Mouse (Mus musculus) heart, embryonic 15.5 days (tissue): ENCODE results near the gene BC052040. TPM values are rescaled to one million over a fixed set of nuclear protein-coding genes. Genes with fewer than 3 reads are reported as not detected.

Source experiments
- ATAC-seq: fragments of 200-750 bp; cut with Nextera tagmentation; replicated peaks from 2 replicates; pipeline ENCODE4 v1.8.0; 2017; ENCODE audit warnings: low read depth, moderate TSS enrichment; ENCODE audit not compliant: insufficient number of reproducible peaks, insufficient read depth, low FRiP score
- H3K27ac ChIP-seq: fragments of 300-500 bp; sonication (generic); 2 replicates; pipeline ENCODE4 v1.5.1; 2015; ENCODE audit warnings: mild to moderate bottlenecking, inconsistent platforms
- H3K27me3 ChIP-seq: fragments of 300-500 bp; sonication (generic); 2 replicates; pipeline ENCODE4 v1.6.1; 2015; ENCODE audit warnings: inconsistent platforms
- H3K36me3 ChIP-seq: fragments of 300-500 bp; sonication (generic); 2 replicates; pipeline ENCODE4 v1.6.1; 2015; ENCODE audit warnings: mild to moderate bottlenecking, inconsistent platforms
- H3K4me1 ChIP-seq: fragments of 300-500 bp; sonication (generic); replicated peaks from 2 replicates; pipeline ENCODE4 v1.6.1; 2015; ENCODE audit warnings: inconsistent platforms
- H3K4me2 ChIP-seq: fragments of 300-500 bp; sonication (generic); 2 replicates; pipeline ENCODE4 v1.6.1; 2015; ENCODE audit warnings: inconsistent platforms, mild to moderate bottlenecking, moderate library complexity
- H3K4me3 ChIP-seq: fragments of 300-500 bp; sonication (generic); 2 replicates; pipeline ENCODE4 v1.5.1; 2015; ENCODE audit warnings: mild to moderate bottlenecking, inconsistent platforms
- H3K9ac ChIP-seq: fragments of 300-500 bp; sonication (generic); 2 replicates; pipeline ENCODE4 v1.6.1; 2015; ENCODE audit warnings: mild to moderate bottlenecking, inconsistent platforms
- H3K9me3 ChIP-seq: fragments of 300-500 bp; sonication (generic); replicated peaks from 2 replicates; pipeline ENCODE4 v1.6.1; 2016; ENCODE audit warnings: inconsistent platforms
- WGBS: fragments of 180-500 bp; shearing (Covaris S2); methylation state at CpG from one replicate; pipeline ENCODE4 v1.1.7; 2015; ENCODE audit warnings: mixed read lengths; 5-methylcytosine and 5-hydroxymethylcytosine counted together
- polyA plus RNA-seq: library from polyadenylated mRNA; unstranded; fragments of >200 nt; fragmentation: Nextera tagmentation; extraction: Ambion mirVana; gene quantifications from 2 replicates; pipeline ENCODE4 v1.2.1, GENCODE M21; 2015

Gene BC052040
- polyA plus RNA-seq, 1 experiment from 2014 or later = 9.8 TPM

- H3K4me3 ChIP-seq = no peak overlapping the region
- no peak for ATAC-seq
- no peak overlapping the region for H3K4me2 ChIP-seq
- no peaks in the 10 kb centered on the region for H3K36me3 ChIP-seq
- no peaks in the 10 kb centered on the region for H3K9me3 ChIP-seq
- H3K9ac ChIP-seq = no peak overlapping the region
- no peaks in the 10 kb centered on the region for H3K27me3 ChIP-seq
- H3K27ac ChIP-seq = no peak overlapping the region
- WGBS = 92% methylated on average over 1 of the region's 1 CpGs
- H3K4me1 ChIP-seq = peaks cover 20% of the 10 kb centered on the region
Measured at GRCm38 (mm10) chr2:115772709-115773108, 191.2 kb downstream of the BC052040 start.

DNA sequence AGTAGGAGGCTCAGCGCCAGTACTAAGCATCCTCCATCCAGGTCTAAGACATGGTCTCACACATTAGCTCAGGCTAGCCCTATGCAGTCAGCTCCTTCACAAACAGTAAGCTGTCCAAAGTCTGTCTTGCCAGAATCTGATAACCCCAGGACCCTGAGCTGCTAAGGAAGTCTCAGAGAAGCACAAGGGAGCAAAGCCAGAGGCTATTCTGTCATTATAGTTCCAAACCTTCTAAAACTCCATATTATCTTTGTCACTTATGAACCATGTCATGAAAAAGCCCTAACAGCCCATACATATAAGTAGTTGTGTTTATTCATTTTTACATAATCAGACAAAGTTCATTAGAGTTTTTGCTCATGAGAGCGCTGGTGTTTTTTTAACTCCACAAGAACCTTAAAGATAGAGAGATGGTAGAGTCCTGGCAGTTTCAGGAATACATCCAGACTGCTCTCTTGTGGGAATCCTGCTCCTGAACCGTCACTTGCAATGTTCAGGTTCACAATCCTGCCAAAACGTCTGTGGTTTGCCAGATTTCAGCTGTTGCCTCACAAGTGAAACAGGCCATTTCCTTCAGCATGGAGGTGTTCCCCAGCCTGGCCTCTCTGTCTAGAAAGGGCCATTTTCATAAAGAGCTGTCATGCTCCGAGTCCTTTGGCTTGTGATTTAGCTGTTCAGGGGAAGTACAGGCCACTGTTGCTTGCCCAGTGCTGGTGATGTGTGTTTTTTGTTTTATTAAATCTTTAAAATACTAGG lies 192.8 kb downstream of the BC052040 start:
- H3K9me3 ChIP-seq = no peaks in the 10 kb centered on the region
- ATAC-seq = no peak
- H3K4me1 ChIP-seq = peaks cover 20% of the 10 kb centered on the region
- WGBS = 66% methylated on average over 5 of the region's 5 CpGs
- no peak overlapping the region for H3K4me3 ChIP-seq
- H3K36me3 ChIP-seq = no peaks in the 10 kb centered on the region
- H3K4me2 ChIP-seq = no peak overlapping the region
- H3K27ac ChIP-seq = peak overlapping the region; percentile 44
- H3K27me3 ChIP-seq = no peaks in the 10 kb centered on the region
- H3K9ac ChIP-seq = no peak overlapping the region

GRCm38 (mm10) chr2:115775488-115776217 lies 194.1 kb downstream of the BC052040 start:
- Histone ChIP-seq H3K4me3 (no peak overlapping the region), H3K36me3 (no peaks in the 10 kb centered on the region), H3K4me2 (no peak overlapping the region), H3K27ac (peak overlapping the region; percentile 51), H3K9ac (no peak overlapping the region), H3K4me1 (peaks cover 24% of the 10 kb centered on the region), H3K9me3 (no peaks in the 10 kb centered on the region), H3K27me3 (no peaks in the 10 kb centered on the region)
- WGBS = 51% methylated on average over 8 of the region's 8 CpGs
- ATAC-seq = no peak

DNA sequence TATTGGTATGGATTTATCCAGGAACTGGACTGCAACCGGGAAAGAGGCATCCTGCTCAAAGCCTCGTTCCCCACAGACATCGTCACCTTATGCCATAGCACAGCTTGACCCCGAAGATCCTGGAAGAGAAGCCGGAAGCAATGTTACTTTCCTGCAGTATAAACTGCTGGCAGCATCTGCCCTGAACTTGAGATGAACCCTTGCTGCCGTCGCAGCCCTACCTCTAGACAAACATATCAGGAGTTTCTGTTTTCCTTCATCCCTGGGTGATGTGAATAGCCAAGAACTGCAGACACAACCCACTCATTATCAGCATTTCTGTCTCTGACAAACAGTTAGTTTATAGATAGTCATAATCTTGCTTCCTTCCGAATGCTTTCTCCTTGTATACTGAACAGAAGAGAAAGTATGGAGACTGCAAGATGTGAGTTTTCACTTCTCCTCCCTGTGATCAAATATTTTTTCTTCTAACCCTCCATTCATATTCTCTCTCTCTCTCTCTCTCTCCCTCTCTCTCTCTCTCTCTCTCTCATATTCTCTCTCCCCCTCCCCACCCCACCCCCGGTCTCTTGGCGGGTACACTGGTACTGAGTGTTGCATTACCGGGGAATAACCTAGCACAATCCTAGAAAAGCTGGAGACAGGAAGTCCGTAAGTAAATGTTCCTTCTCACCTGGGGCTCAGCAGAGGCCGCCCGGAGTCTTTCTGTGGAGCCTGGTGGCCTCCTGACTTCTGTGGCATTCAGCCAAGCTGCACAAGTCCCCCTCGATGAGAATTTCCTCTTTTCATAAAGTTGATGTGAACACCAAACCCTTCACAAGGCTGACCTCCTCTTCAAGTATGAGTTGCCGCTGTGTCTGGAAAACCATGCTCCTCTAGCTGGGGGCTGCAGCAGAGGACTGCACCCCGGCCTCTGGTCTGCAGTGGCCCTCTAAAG lies 195.7 kb downstream of the BC052040 start:
- peak overlapping the region; percentile 10; the same call in 1 of the 2 replicates for H3K4me2 ChIP-seq
- H3K4me1 ChIP-seq = peaks cover 24% of the 10 kb centered on the region
- peak; percentile 59 for ATAC-seq
- no peak overlapping the region for H3K9ac ChIP-seq
- no peaks in the 10 kb centered on the region for H3K9me3 ChIP-seq
- no peaks in the 10 kb centered on the region for H3K36me3 ChIP-seq
- H3K27me3 ChIP-seq = no peaks in the 10 kb centered on the region
- H3K4me3 ChIP-seq = no peak overlapping the region
- H3K27ac ChIP-seq = peak overlapping the region; percentile 51
- WGBS = 23% methylated on average over 17 of the region's 17 CpGs

DNA sequence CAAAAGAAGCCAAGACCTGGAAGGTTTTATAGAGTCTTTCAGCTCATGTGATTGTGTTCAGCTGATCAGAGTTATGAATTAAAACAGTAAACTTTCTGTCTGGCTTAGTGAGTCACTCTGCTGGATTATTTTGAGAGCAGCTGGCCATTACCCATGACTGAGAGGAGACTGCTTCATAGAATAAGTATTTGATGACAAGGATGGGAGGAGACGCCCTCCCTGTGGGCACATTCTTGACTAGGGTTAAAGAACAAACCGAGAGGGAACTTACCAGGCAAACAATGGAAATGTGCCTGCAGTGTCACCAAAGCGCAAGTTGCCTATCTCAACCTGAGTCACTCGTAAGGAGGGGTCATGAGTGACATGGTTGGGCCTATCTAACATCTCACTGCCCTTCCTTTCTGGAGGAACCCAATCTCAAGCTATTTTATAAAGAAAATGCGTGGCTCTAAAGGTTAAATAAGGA lies 199.1 kb downstream of the BC052040 start:
- no peak for ATAC-seq
- H3K9me3 ChIP-seq = no peaks in the 10 kb centered on the region
- no peak overlapping the region for H3K9ac ChIP-seq
- H3K27me3 ChIP-seq = no peaks in the 10 kb centered on the region
- peaks cover 24% of the 10 kb centered on the region for H3K4me1 ChIP-seq
- H3K4me2 ChIP-seq = no peak overlapping the region
- no peak overlapping the region for H3K4me3 ChIP-seq
- 51% methylated on average over 5 of the region's 5 CpGs for WGBS
- H3K27ac ChIP-seq = 0 out of 2 replicates have a peak overlapping the region, but pooled peaks have one; percentile 2
- H3K36me3 ChIP-seq = no peaks in the 10 kb centered on the region

- H3K4me2 ChIP-seq = no peak overlapping the region
- no peaks in the 10 kb centered on the region for H3K9me3 ChIP-seq
- H3K4me3 ChIP-seq = no peak overlapping the region
- H3K9ac ChIP-seq = no peak overlapping the region
- peaks cover 8% of the 10 kb centered on the region for H3K4me1 ChIP-seq
- H3K27ac ChIP-seq = no peak overlapping the region
- no peaks in the 10 kb centered on the region for H3K27me3 ChIP-seq
- 24% methylated on average over 6 of the region's 6 CpGs for WGBS
- ATAC-seq = no peak
- no peaks in the 10 kb centered on the region for H3K36me3 ChIP-seq
Measured at GRCm38 (mm10) chr2:115785687-115786086, 204.2 kb downstream of the BC052040 start.

DNA sequence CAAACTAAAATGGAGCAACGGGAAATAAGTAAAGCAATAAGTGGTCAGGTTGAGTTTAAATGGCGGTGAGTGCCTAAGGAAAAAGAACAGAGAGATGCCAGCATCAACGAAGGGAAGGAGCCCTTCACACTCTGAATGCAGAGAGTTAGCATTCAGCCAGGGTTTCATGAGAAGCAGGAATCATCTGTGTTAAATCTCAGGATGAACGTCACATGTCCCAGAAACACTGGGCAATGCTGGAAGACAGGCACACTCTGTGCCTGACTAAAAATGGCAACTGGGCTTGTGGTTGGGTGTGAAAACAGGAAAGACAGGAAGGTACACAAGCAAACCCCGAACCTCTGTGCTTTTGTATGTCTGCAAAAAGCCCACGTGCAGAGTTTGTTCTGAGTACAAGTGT lies 217.3 kb downstream of the BC052040 start:
- H3K27me3 ChIP-seq = no peaks in the 10 kb centered on the region
- no peaks in the 10 kb centered on the region for H3K36me3 ChIP-seq
- H3K4me1 ChIP-seq = no peaks in the 10 kb centered on the region
- H3K9ac ChIP-seq = no peak overlapping the region
- H3K9me3 ChIP-seq = no peaks in the 10 kb centered on the region
- no peak for ATAC-seq
- 70% methylated on average over 6 of the region's 6 CpGs for WGBS
- H3K4me3 ChIP-seq = no peak overlapping the region
- H3K27ac ChIP-seq = no peak overlapping the region
- H3K4me2 ChIP-seq = no peak overlapping the region

- ATAC-seq = no peak; the same call in 1 of the 2 replicates
- H3K27me3 ChIP-seq = no peaks in the 10 kb centered on the region
- H3K9ac ChIP-seq = no peak overlapping the region
- peaks cover 6% of the 10 kb centered on the region for H3K4me1 ChIP-seq
- no peaks in the 10 kb centered on the region for H3K36me3 ChIP-seq
- no peaks in the 10 kb centered on the region for H3K9me3 ChIP-seq
- H3K27ac ChIP-seq = no peak overlapping the region
- WGBS = 34% methylated on average over 4 of the region's 4 CpGs
- no peak overlapping the region for H3K4me2 ChIP-seq
- H3K4me3 ChIP-seq = no peak overlapping the region
Measured at GRCm38 (mm10) chr2:115808376-115808775, 226.9 kb downstream of the BC052040 start.

DNA sequence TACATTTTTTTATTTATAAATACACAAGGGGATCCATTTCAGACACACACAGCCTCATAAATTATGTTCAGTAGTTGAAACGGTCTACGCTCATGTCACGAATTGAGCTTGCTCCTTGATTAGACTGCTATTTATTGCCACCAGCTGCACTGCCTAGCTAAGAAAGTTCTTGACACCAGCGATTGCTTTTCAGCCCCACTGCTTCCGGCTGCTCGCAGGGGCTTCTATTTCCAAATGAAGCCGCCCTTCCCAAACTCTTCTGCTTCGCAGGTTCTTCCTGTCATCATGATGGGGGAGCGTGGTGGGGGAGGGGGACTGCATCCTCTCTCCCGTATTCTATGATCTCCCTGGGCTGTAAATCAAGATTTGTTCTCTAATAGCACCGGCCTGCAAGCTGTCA lies 231.8 kb downstream of the BC052040 start:
- peak overlapping the region; percentile 70 for H3K27ac ChIP-seq
- no peak; the same call in 1 of the 2 replicates for ATAC-seq
- H3K27me3 ChIP-seq = no peaks in the 10 kb centered on the region
- peak overlapping the region; percentile 51 for H3K4me2 ChIP-seq
- H3K9me3 ChIP-seq = no peaks in the 10 kb centered on the region
- no peaks in the 10 kb centered on the region for H3K36me3 ChIP-seq
- 18% methylated on average over 11 of the region's 11 CpGs for WGBS
- H3K4me1 ChIP-seq = peaks cover 10% of the 10 kb centered on the region
- 0 out of 2 replicates have a peak overlapping the region, but pooled peaks have one; percentile 11 for H3K4me3 ChIP-seq
- H3K9ac ChIP-seq = no peak overlapping the region

DNA sequence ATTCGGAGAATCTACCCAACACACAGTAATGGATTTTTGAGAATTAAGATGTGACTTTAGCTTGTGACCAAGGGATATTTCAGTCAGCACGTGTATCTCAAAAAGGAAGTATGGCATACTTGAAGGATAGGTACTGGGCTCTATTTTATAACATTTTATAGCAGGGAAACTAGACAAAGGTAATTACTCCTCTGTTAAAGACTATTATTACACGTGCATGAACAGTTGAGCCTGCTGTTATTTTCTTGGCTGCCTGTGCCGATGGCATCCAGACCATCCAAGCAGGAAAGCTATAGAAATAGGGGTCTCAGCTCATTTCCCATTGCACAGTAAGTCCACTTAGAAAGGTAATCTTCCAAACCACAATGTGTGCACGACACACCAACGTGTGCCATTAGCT lies 232.2 kb downstream of the BC052040 start:
- Histone ChIP-seq H3K4me2 (peak overlapping the region; percentile 51), H3K9me3 (no peaks in the 10 kb centered on the region), H3K27me3 (no peaks in the 10 kb centered on the region), H3K27ac (peak overlapping the region; percentile 70), H3K4me1 (peaks cover 10% of the 10 kb centered on the region), H3K9ac (no peak overlapping the region), H3K36me3 (no peaks in the 10 kb centered on the region), H3K4me3 (0 out of 2 replicates have a peak overlapping the region, but pooled peaks have one; percentile 11)
- ATAC-seq = no peak
- 58% methylated on average over 6 of the region's 6 CpGs for WGBS

DNA sequence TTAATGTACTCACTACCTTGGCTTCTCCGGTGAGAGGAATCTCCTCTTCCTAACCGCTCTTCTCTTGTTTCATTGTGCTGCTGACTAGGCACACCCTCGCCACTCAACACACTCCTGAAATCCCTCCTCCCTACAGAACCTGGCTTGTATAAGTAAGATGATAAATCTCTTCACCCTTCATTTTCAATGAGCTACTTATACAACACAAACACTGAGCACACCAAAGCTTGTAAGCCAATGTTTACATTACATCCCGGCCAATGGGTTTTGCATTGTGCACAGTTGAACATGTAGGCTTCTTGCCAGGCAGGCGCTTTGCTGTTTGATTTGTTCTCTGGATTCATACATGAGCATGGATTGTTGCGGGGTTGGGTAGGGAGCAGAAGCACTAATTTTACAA lies 236.4 kb downstream of the BC052040 start:
- WGBS = 69% methylated on average over 6 of the region's 6 CpGs
- Histone ChIP-seq H3K27ac (no peak overlapping the region), H3K4me1 (peaks cover 9% of the 10 kb centered on the region), H3K4me2 (no peak overlapping the region), H3K27me3 (no peaks in the 10 kb centered on the region), H3K9me3 (no peaks in the 10 kb centered on the region), H3K36me3 (no peaks in the 10 kb centered on the region), H3K4me3 (no peak overlapping the region), H3K9ac (no peak overlapping the region)
- no peak for ATAC-seq
